Mouse (Mus musculus) G1E (cell line): Measurements from ENCODE around the gene Gm43738. TPM values are rescaled to one million over a fixed set of nuclear protein-coding genes. Genes with fewer than 3 reads are reported as not detected.
A peak's percentile ranks its signal among the peaks of the same experiment; 100 is the strongest.

Source experiments
- ATAC-seq: 2 replicates; pipeline ENCODE4 v1.8.0; 2016; ENCODE audit warnings: mild to moderate bottlenecking; ENCODE audit not compliant: insufficient number of reproducible peaks, poor library complexity, low FRiP score, severe bottlenecking; ENCODE audit errors: extremely low read depth
- DNase-seq: peaks from one replicate; pipeline ENCODE4 v3.0.0; 2012; ENCODE audit warnings: low spot score
- H3K27me3 ChIP-seq: 2 replicates; pipeline ENCODE4 v1.6.1; 2012; ENCODE audit warnings: mild to moderate bottlenecking, low read length, inconsistent platforms; ENCODE audit not compliant: insufficient read depth
- H3K36me3 ChIP-seq: replicated peaks from 2 replicates; pipeline ENCODE3; 2012; ENCODE audit warnings: mild to moderate bottlenecking, inconsistent platforms
- H3K4me1 ChIP-seq: 2 replicates; pipeline ENCODE4 v1.6.1; 2012; ENCODE audit warnings: low read depth, low read length, inconsistent platforms, mixed read lengths; ENCODE audit not compliant: insufficient read depth
- H3K4me3 ChIP-seq: 2 replicates; pipeline ENCODE4 v1.5.1; 2012; ENCODE audit warnings: low read depth, mild to moderate bottlenecking, inconsistent platforms, low read length, moderate library complexity, mixed read lengths
- H3K9me3 ChIP-seq: replicated peaks from 2 replicates; pipeline ENCODE4 v1.6.1; 2012; ENCODE audit warnings: inconsistent platforms
- CTCF ChIP-seq: IDR thresholded peaks from 2 replicates; pipeline ENCODE4 v1.5.1; 2012; ENCODE audit warnings: low read depth, low read length, inconsistent platforms, mixed read lengths
- GATA1 ChIP-seq: IDR thresholded peaks from 2 replicates; pipeline ENCODE4 v1.6.1; 2012; ENCODE audit warnings: borderline replicate concordance, low read length, inconsistent platforms, mixed read lengths
- GATA2 ChIP-seq: IDR thresholded peaks from 2 replicates; pipeline ENCODE4 v1.6.1; 2012; ENCODE audit warnings: low read depth, low read length, inconsistent platforms, borderline replicate concordance
- POLR2AphosphoS5 ChIP-seq: IDR thresholded peaks from 2 replicates; pipeline ENCODE4 v1.6.1; 2012; ENCODE audit warnings: low read depth, low read length, inconsistent platforms; ENCODE audit not compliant: insufficient replicate concordance
- TAL1 ChIP-seq: conservative IDR thresholded peaks from 2 replicates; pipeline ENCODE4 v1.6.1; 2012; ENCODE audit warnings: low read depth, low read length, inconsistent platforms, mixed read lengths
- polyA plus RNA-seq: library from polyadenylated mRNA; stranded (reverse); fragments of >175 nt; gene quantifications from 2 replicates; pipeline ENCODE4 v1.2.3, GENCODE M21; 2012
- total RNA-seq, 2 experiments: library from RNA; stranded (forward) in 1 of 2; stranded (reverse) in 1 of 2; fragments of 200-1000 nt in 1 of 2; fragments of >200 nt in 1 of 2; fragmentation: Nextera tagmentation in 1 of 2; gene quantifications; 2 replicates each; pipeline ENCODE4 v1.2.3; 2014 to 2017

Gm43738 gene
- total and polyA plus RNA-seq, 3 experiments, result 4.3 TPM; not detected in 2

GRCm38 (mm10) chr3:89106881-89107280 lies 6.0 kb upstream of the Gm43738 start:
- Histone ChIP-seq H3K9me3 (no peaks in the 10 kb centered on the region), H3K27me3 (no peaks in the 10 kb centered on the region), H3K36me3 (no peaks in the 10 kb centered on the region), H3K4me1 (peaks cover 38% of the 10 kb centered on the region), H3K4me3 (no peak overlapping the region)
- ATAC-seq (no peak), DNase-seq (no peak)
- no peak for TF ChIP-seq TAL1
- no peak for TF ChIP-seq GATA1
- TF ChIP-seq POLR2AphosphoS5, result no peak
- TF ChIP-seq GATA2, result no peak
- no peak for TF ChIP-seq CTCF

GRCm38 (mm10) chr3:89103291-89103595 lies 2.3 kb upstream of the Gm43738 start:
- TF ChIP-seq GATA1, result no peak
- TF ChIP-seq POLR2AphosphoS5, result no peak
- no peak for TF ChIP-seq CTCF
- no peak for TF ChIP-seq GATA2
- TF ChIP-seq TAL1, result no peak
- Histone ChIP-seq H3K4me3 (no peak overlapping the region), H3K9me3 (no peaks in the 10 kb centered on the region), H3K36me3 (peaks cover 28% of the 10 kb centered on the region), H3K27me3 (no peaks in the 10 kb centered on the region), H3K4me1 (peaks cover 60% of the 10 kb centered on the region)
- DNase-seq (no peak), ATAC-seq (no peak)

- ATAC-seq (no peak), DNase-seq (no peak)
- no peaks in the 10 kb centered on the region for H3K27me3 ChIP-seq
- H3K4me1 ChIP-seq, result peaks cover 63% of the 10 kb centered on the region
- no peak for TF ChIP-seq POLR2AphosphoS5
- no peak for TF ChIP-seq GATA1
- no peak for TF ChIP-seq CTCF
- no peak for TF ChIP-seq TAL1
- no peak for TF ChIP-seq GATA2
- no peaks in the 10 kb centered on the region for H3K9me3 ChIP-seq
- H3K4me3 ChIP-seq, result peak overlapping the region; percentile 87; the same call in 1 of the 2 replicates
- H3K36me3 ChIP-seq, result peaks cover 33% of the 10 kb centered on the region
Measured at GRCm38 (mm10) chr3:89102495-89103290, 1.8 kb upstream of the Gm43738 start.

GRCm38 (mm10) chr3:89101812-89102494 lies 1.1 kb upstream of the Gm43738 start, which contains the start of gene Fdps:
TSS of gene Fdps (minus strand) at chr3:89101959.
- ATAC-seq (peak; percentile 98), DNase-seq (peak; percentile 93)
- Histone ChIP-seq H3K36me3 (peaks cover 41% of the 10 kb centered on the region), H3K27me3 (no peaks in the 10 kb centered on the region), H3K4me1 (peaks cover 65% of the 10 kb centered on the region), H3K9me3 (no peaks in the 10 kb centered on the region), H3K4me3 (peak within 1 kb of the TSS; percentile 87)
- TF ChIP-seq POLR2AphosphoS5, result no peak
- no peak for TF ChIP-seq CTCF
- no peak for TF ChIP-seq GATA2
- no peak for TF ChIP-seq TAL1
- TF ChIP-seq GATA1, result no peak

GRCm38 (mm10) chr3:89101459-89101811 lies 536 bp upstream of the Gm43738 start:
- Histone ChIP-seq H3K4me1 (peaks cover 64% of the 10 kb centered on the region), H3K4me3 (peak overlapping the region; percentile 87), H3K9me3 (no peaks in the 10 kb centered on the region), H3K36me3 (peaks cover 46% of the 10 kb centered on the region), H3K27me3 (no peaks in the 10 kb centered on the region)
- DNase-seq, result peak; percentile 50
- no peak for TF ChIP-seq TAL1
- TF ChIP-seq GATA2, result no peak
- no peak for TF ChIP-seq CTCF
- TF ChIP-seq GATA1, result no peak
- TF ChIP-seq POLR2AphosphoS5, result no peak
- ATAC-seq, result no peak

- H3K9me3 ChIP-seq, result no peaks in the 10 kb centered on the region
- ATAC-seq, result no peak
- peaks cover 63% of the 10 kb centered on the region for H3K36me3 ChIP-seq
- peaks cover 96% of the 10 kb centered on the region for H3K4me1 ChIP-seq
- no peak for DNase-seq
- TF ChIP-seq CTCF (no peak), POLR2AphosphoS5 (no peak), GATA2 (no peak), GATA1 (no peak)
- H3K4me3 ChIP-seq, result no peak overlapping the region
- peaks cover 14% of the 10 kb centered on the region for H3K27me3 ChIP-seq
Measured at GRCm38 (mm10) chr3:89094021-89094420, 6.9 kb downstream of the Gm43738 start.
